Mouse (Mus musculus): ENCODE results near the gene Vmn2r59. TPM values are rescaled to one million over a fixed set of nuclear protein-coding genes. Genes with fewer than 3 reads are reported as not detected.
"Not testable (repeated sequence)": the region's sequence is repeated elsewhere in the genome, so short reads cannot be mapped to it uniquely, and the experiment has no call there.

The Vmn2r59 gene
- not detected for total RNA-seq (2021)
- long read RNA-seq, experiment 1 = 0 reads
- long read RNA-seq, experiment 2 = 0 reads

DNA sequence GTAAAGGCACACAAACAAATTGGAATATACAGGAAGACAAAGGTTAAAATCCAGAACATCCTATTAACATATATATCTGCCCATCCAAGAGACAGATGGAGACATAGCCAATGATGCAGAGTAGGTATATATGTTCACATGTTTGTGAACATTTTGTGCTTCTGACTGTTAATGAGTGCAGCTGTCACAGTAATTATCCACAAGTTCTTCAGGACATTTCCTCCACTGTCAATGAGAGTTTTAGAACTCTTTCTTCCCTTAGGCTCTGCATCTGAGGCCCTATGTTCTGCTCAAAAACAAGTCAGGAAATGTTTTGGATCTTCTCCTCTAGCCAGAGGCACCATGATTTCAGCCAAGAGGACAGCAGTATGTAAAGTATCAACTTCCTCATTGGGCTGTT lies at the start of gene Vmn2r59:
TSS of gene Vmn2r59 (minus strand) at position 101 of the 400 bp plus-strand sequence.
- DNase-seq (ENCODE audit: low spot score in 2 of 2) = no peak
- intact Hi-C loops (cut with DNase I) = no loop called here

DNA sequence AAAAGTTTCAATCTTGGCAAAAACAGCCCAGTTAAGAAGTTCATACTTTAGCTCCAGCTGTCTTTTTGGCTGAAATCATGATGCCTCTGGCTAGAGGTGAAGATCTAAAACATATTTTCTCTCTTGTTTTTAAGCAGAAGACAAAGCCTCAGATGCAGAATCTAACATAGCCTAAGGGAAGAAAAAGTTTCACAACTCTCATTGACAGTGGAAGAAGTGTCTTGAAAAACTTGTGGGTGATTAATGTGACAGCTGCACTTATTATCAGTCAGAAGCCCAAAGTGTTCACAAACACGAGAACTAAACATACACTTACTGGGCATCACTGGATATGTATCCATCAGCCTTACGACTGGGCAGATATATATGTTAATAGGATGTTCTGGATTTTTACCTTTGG lies 48.6 kb upstream of the Vmn2r59 start, which contains the start of gene Vmn2r60:
TSS of gene Vmn2r60 (plus strand) at position 301 of the 400 bp plus-strand sequence.
- intact Hi-C loops (cut with DNase I) = no loop called here
- DNase-seq (ENCODE audit: low spot score in 2 of 2) = no peak

DNA sequence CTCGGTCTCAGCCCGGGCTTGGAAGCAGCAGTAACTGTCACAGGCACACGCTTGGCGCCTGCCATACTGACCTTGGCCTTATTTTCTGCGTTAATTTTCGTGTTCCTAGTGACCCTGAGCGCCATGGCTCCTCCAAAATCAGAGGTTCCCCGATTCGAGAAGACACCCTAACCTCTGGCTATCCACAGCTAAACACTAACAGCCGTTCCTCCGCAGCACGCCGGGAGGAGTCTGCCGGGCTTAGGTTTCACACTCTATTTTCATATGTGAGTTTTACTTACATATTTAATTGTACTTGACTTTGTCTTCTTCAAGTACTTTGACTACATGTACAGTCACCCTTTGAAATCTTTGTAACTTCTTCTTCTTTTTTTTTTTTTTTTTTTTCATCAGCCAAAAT lies 48.2 kb upstream of the Vmn2r59 start:
- intact Hi-C loops (cut with DNase I); DNase-seq (ENCODE audit: low spot score in 2 of 2): not testable (repeated sequence)

Other genes starting within 250 kb of the Vmn2r59 start
- not detected for gene Vmn2r58, start 186.3 kb downstream of the Vmn2r59 start, total RNA-seq (2021)
- gene Vmn2r60, start 48.7 kb upstream of the Vmn2r59 start, total RNA-seq (2021) = under 1 TPM; 0.04 to 0.09 TPM
- gene Vmn2r61, start 201.0 kb upstream of the Vmn2r59 start, total RNA-seq (2021) = not detected